Mouse (Mus musculus): ENCODE measurements around the gene Efhd2. TPM values are rescaled to one million over a fixed set of nuclear protein-coding genes. Genes with fewer than 3 reads are reported as not detected.

The Efhd2 gene
- polyA plus RNA-seq, 1 experiment from 2014 or later, result 38.5 TPM

DNA sequence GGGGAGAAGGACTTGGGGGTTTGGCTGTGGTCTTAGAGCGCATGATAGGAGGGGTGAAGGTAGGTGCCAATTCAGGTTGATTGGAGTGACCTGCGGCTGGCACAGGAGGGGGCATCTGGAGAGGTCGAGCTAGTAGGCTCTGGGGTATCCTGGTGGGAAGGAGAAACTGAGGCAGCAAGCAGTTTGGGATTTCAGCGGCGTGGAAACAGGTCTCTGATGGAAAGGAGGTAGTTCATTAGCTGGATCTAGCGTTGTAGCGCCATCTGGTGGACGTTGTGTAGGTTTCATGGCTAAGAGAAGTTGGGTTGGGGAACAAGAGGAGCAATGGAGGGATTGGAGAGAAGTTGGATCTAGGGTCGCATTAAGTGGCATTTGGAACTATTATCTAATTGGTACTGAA is 21.3 kb downstream of the Efhd2 start:
- Histone ChIP-seq H3K9me3 (replicated peaks; ENCODE audit: control insufficient read depth, low read length) (no peaks in the 10 kb centered on the region), H3K27ac (ENCODE audit: low read length) (no peak overlapping the region), H3K4me3 (ENCODE audit: low read depth, low read length) (no peak overlapping the region), H3K9ac (ENCODE audit: low read depth, low read length) (no peak overlapping the region), H3K4me2 (ENCODE audit: low read depth, low read length) (no peak overlapping the region), H3K27me3 (ENCODE audit: control insufficient read depth, insufficient read depth, low read depth, low read length) (no peaks in the 10 kb centered on the region), H3K36me3 (ENCODE audit: control insufficient read depth, insufficient read depth) (no peaks in the 10 kb centered on the region), H3K4me1 (ENCODE audit: control insufficient read depth, low read depth, low read length) (peaks cover 2% of the 10 kb centered on the region; the same call in 1 of the 2 replicates)
- WGBS (ENCODE audit: insufficient replicate concordance), result 52% methylated on average over 9 of the region's 9 CpGs
- ATAC-seq (ENCODE audit: low read depth), result no peak

DNA sequence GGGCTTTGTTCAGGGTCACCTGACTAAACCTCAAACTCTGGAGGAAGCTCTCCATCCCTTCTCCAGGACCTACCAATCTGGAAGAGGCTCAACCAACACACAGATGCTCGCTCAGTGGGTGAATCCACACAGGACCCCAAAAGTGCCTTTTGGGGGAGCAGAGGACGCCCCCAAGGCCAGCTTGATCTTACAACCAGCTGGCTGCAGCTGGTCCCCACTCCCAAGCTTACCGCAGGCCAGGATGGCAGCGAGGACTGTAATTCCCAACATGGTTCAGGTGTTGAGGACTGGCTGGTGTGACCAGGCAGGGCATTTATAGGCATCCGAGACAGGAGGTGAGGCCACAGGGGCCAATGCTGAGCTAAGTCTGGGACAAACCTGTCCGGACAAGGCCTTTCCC is 28.7 kb downstream of the Efhd2 start, which contains the start of gene Ctrc:
Gene Ctrc, minus strand, starts transcription at position 361 of the 400 bp plus-strand sequence.
- WGBS (ENCODE audit: insufficient replicate concordance), result 68% methylated on average over 6 of the region's 6 CpGs
- Histone ChIP-seq H3K27ac (ENCODE audit: low read length) (no peak within 1 kb of the TSS), H3K4me1 (ENCODE audit: control insufficient read depth, low read depth, low read length) (no peaks in the 10 kb centered on the region), H3K9me3 (replicated peaks; ENCODE audit: control insufficient read depth, low read length) (no peaks in the 10 kb centered on the region), H3K36me3 (ENCODE audit: control insufficient read depth, insufficient read depth) (no peaks in the 10 kb centered on the region), H3K27me3 (ENCODE audit: control insufficient read depth, insufficient read depth, low read depth, low read length) (no peaks in the 10 kb centered on the region), H3K9ac (ENCODE audit: low read depth, low read length) (no peak within 1 kb of the TSS), H3K4me3 (ENCODE audit: low read depth, low read length) (no peak within 1 kb of the TSS), H3K4me2 (ENCODE audit: low read depth, low read length) (no peak within 1 kb of the TSS)
- ATAC-seq (ENCODE audit: low read depth), result no peak

DNA sequence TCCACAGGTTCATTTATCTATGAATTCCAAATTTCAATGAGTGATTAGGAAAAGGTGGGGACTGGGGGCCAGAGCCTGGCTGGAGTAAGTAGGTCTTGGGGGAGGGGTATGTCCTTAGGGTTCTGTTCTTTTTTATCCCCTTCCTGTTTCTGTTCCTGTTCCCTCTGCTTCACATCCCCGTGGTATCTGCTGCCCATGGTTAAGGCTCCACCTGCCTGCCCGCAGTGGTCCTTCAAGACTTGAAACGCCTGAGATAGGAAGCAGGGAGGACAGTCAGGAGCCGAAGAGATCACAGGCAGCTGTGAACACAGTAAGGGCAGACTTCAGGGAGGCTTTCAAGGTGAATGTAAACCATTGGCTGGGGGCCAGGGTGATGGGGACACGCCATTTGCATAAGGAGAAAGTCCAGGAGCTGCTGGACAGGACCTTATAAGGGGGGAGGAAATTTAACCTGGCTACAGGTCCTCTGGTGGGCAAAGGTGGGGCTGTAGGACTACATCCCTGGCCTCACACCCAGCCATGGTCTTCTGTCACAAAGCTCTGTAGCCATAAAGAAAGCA is 40.1 kb downstream of the Efhd2 start:
- ATAC-seq (ENCODE audit: low read depth), result no peak
- Histone ChIP-seq H3K4me3 (ENCODE audit: low read depth, low read length) (no peak overlapping the region), H3K9ac (ENCODE audit: low read depth, low read length) (no peak overlapping the region), H3K4me1 (ENCODE audit: control insufficient read depth, low read depth, low read length) (no peaks in the 10 kb centered on the region), H3K36me3 (ENCODE audit: control insufficient read depth, insufficient read depth) (no peaks in the 10 kb centered on the region), H3K9me3 (replicated peaks; ENCODE audit: control insufficient read depth, low read length) (no peaks in the 10 kb centered on the region), H3K27ac (ENCODE audit: low read length) (no peak overlapping the region), H3K4me2 (ENCODE audit: low read depth, low read length) (no peak overlapping the region), H3K27me3 (ENCODE audit: control insufficient read depth, insufficient read depth, low read depth, low read length) (no peaks in the 10 kb centered on the region)
- WGBS (ENCODE audit: insufficient replicate concordance), result 33% methylated on average over 5 of the region's 5 CpGs

DNA sequence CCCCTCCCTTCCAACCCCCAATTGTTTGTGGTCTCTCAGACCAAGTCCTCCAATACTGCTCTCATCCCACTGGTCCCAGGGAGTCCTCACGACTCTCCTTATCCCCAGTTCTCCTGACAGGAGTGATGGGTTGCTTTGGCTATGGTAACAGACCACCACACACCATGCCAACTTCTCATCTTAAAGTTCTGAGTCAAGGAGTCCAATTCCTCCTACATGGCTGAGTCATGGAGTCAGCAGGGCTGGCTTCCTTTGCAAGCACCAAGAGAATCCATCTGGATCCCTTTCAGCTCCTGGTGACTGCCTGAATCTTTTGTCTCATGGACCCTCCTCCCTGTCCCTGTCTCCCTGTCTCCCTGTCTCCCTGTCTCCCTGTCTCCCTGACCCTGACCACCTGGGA is 40.8 kb downstream of the Efhd2 start:
- WGBS (ENCODE audit: insufficient replicate concordance), result 32% methylated on average over 1 of the region's 1 CpGs
- no peaks in the 10 kb centered on the region for H3K36me3 ChIP-seq (ENCODE audit: control insufficient read depth, insufficient read depth)
- H3K27me3 ChIP-seq (ENCODE audit: control insufficient read depth, insufficient read depth, low read depth, low read length), result no peaks in the 10 kb centered on the region
- no peaks in the 10 kb centered on the region for H3K9me3 ChIP-seq (replicated peaks; ENCODE audit: control insufficient read depth, low read length)
- ATAC-seq (ENCODE audit: low read depth), result no peak
- no peak overlapping the region for H3K4me2 ChIP-seq (ENCODE audit: low read depth, low read length)
- no peaks in the 10 kb centered on the region for H3K4me1 ChIP-seq (ENCODE audit: control insufficient read depth, low read depth, low read length)
- H3K9ac ChIP-seq (ENCODE audit: low read depth, low read length), result no peak overlapping the region
- H3K4me3 ChIP-seq (ENCODE audit: low read depth, low read length), result no peak overlapping the region
- H3K27ac ChIP-seq (ENCODE audit: low read length), result no peak overlapping the region

DNA sequence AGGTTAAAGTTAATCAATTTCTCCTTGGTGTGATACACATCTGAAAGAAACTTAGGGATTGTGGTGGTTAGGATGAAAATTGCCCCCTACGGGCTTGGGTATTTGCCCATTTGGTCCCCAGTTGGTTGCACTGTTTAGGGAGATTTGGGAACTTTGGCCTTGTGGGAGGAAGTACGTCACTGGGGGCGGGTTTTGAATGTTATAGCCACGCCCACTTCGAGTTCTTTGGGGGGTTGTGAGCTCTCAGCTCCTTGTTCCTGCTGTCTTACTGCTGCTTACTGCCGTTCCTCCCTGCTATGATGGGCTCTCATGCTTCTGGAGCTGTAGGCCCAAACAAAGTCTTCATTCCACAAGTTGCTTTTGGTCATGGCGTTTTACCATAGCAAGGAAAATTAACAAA is 43.4 kb downstream of the Efhd2 start:
- Histone ChIP-seq H3K4me3 (ENCODE audit: low read depth, low read length) (no peak overlapping the region), H3K27ac (ENCODE audit: low read length) (no peak overlapping the region), H3K4me1 (ENCODE audit: control insufficient read depth, low read depth, low read length) (no peaks in the 10 kb centered on the region), H3K9ac (ENCODE audit: low read depth, low read length) (no peak overlapping the region), H3K27me3 (ENCODE audit: control insufficient read depth, insufficient read depth, low read depth, low read length) (no peaks in the 10 kb centered on the region), H3K4me2 (ENCODE audit: low read depth, low read length) (no peak overlapping the region), H3K9me3 (replicated peaks; ENCODE audit: control insufficient read depth, low read length) (no peaks in the 10 kb centered on the region), H3K36me3 (ENCODE audit: control insufficient read depth, insufficient read depth) (no peaks in the 10 kb centered on the region)
- WGBS (ENCODE audit: insufficient replicate concordance), result 49% methylated on average over 7 of the region's 7 CpGs
- no peak for ATAC-seq (ENCODE audit: low read depth)

DNA sequence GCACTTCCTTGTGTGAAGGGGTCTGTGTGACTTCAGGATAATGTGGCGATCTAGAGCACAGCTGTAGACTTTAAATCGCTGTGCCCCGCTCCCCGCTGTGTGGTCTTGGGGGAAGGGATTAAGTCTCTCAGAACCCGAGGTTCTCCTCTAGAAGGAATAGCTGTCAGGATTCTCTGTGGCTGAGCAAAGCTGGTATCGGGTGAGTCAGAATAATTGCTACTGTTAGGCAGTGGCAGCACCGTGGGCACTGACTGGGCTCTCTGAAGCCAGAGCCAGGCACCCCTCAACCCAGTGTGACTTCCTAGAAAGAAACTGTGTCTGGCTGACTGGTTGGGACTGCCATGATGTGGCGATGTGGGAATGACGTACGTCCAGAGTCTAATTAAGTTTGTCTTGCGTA is 44.3 kb downstream of the Efhd2 start:
- Histone ChIP-seq H3K4me1 (ENCODE audit: control insufficient read depth, low read depth, low read length) (no peaks in the 10 kb centered on the region), H3K9ac (ENCODE audit: low read depth, low read length) (no peak overlapping the region), H3K9me3 (replicated peaks; ENCODE audit: control insufficient read depth, low read length) (no peaks in the 10 kb centered on the region), H3K4me3 (ENCODE audit: low read depth, low read length) (no peak overlapping the region), H3K36me3 (ENCODE audit: control insufficient read depth, insufficient read depth) (no peaks in the 10 kb centered on the region), H3K27me3 (ENCODE audit: control insufficient read depth, insufficient read depth, low read depth, low read length) (no peaks in the 10 kb centered on the region), H3K27ac (ENCODE audit: low read length) (no peak overlapping the region), H3K4me2 (ENCODE audit: low read depth, low read length) (no peak overlapping the region)
- ATAC-seq (ENCODE audit: low read depth), result no peak
- WGBS (ENCODE audit: insufficient replicate concordance), result 61% methylated on average over 11 of the region's 11 CpGs

DNA sequence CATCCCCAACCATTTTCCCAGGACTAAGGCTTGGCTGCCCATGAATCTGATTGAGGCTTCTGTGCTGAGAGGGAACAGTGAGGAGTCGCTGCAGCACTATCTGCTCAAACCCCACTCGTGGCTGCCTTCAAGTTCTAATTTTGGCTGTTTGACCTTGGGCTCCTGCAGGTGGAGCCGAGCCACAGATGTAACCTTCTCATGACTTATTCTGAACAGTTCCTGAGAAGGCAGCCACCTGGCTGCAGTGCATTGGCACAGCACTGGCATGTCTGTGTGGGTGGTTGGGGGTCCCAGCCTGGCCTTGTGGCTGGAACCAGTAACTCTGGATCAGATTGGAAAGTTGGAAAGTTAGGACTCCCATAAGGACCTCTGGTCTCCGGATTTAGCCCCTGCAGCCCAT is 46.5 kb downstream of the Efhd2 start:
- H3K9ac ChIP-seq (ENCODE audit: low read depth, low read length), result no peak overlapping the region
- H3K27me3 ChIP-seq (ENCODE audit: control insufficient read depth, insufficient read depth, low read depth, low read length), result no peaks in the 10 kb centered on the region
- H3K4me1 ChIP-seq (ENCODE audit: control insufficient read depth, low read depth, low read length), result no peaks in the 10 kb centered on the region; the same call in 1 of the 2 replicates
- no peaks in the 10 kb centered on the region for H3K9me3 ChIP-seq (replicated peaks; ENCODE audit: control insufficient read depth, low read length)
- H3K27ac ChIP-seq (ENCODE audit: low read length), result no peak overlapping the region
- no peak overlapping the region for H3K4me2 ChIP-seq (ENCODE audit: low read depth, low read length)
- no peak overlapping the region for H3K4me3 ChIP-seq (ENCODE audit: low read depth, low read length)
- no peak for ATAC-seq (ENCODE audit: low read depth)
- H3K36me3 ChIP-seq (ENCODE audit: control insufficient read depth, insufficient read depth), result no peaks in the 10 kb centered on the region
- 45% methylated on average over 4 of the region's 4 CpGs for WGBS (ENCODE audit: insufficient replicate concordance)

DNA sequence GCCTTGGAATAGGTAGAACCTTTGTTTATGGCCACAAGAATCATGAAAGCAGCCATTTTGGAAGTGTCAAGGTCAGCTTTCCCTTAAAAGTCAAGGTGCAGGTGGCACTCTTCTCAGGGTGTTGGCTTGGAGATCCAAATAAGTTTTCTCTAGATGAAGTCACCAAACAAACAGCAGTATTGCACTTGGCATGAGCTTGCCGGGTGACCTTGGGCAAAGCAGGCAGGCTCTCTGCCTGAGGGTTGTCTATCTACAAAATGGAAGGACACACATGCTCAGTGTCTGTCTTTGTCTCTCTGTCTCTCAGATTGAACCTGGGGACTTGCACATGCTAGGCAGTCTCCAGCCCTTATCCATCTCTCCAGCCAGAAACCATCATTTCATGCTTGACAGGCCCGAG is 47.3 kb downstream of the Efhd2 start:
- ATAC-seq (ENCODE audit: low read depth), result no peak
- Histone ChIP-seq H3K4me2 (ENCODE audit: low read depth, low read length) (no peak overlapping the region), H3K27me3 (ENCODE audit: control insufficient read depth, insufficient read depth, low read depth, low read length) (no peaks in the 10 kb centered on the region), H3K9me3 (replicated peaks; ENCODE audit: control insufficient read depth, low read length) (no peaks in the 10 kb centered on the region), H3K9ac (ENCODE audit: low read depth, low read length) (no peak overlapping the region), H3K27ac (ENCODE audit: low read length) (no peak overlapping the region), H3K4me1 (ENCODE audit: control insufficient read depth, low read depth, low read length) (peaks cover 4% of the 10 kb centered on the region), H3K36me3 (ENCODE audit: control insufficient read depth, insufficient read depth) (no peaks in the 10 kb centered on the region), H3K4me3 (ENCODE audit: low read depth, low read length) (no peak overlapping the region)
- 64% methylated on average over 2 of the region's 2 CpGs for WGBS (ENCODE audit: insufficient replicate concordance)

DNA sequence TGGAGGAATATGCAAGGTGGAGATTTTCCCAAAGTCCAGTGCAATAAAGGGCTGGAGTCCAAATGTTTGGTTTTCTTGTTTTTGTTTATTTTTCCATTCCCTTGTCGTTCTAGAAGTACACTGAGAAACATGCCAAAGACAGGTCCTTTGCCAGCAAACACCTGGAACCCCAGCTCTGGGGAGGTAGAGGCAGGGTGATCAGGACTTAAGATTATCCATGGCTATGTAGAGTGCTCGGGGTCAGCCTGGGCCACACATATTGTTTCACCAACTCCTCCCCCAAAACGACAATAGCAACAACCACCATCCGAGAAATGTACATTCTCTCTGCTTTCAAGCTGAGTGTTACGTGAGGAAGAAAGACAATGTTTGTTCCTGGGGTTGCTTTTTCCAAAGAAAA is 48.7 kb downstream of the Efhd2 start, which contains the start of gene Cela2a:
Gene Cela2a, minus strand, starts transcription at position 101 of the 400 bp plus-strand sequence.
- no peak for ATAC-seq (ENCODE audit: low read depth)
- 46% methylated on average over 5 of the region's 5 CpGs for WGBS (ENCODE audit: insufficient replicate concordance)

More for the DNA sequence above, 48.7 kb downstream of the Efhd2 start, which contains the start of gene Cela2a:
- H3K4me3 ChIP-seq (ENCODE audit: low read depth, low read length), result no peak within 1 kb of the TSS
- H3K9me3 ChIP-seq (replicated peaks; ENCODE audit: control insufficient read depth, low read length), result no peaks in the 10 kb centered on the region
- no peak within 1 kb of the TSS for H3K9ac ChIP-seq (ENCODE audit: low read depth, low read length)
- no peaks in the 10 kb centered on the region for H3K36me3 ChIP-seq (ENCODE audit: control insufficient read depth, insufficient read depth)
- peaks cover 4% of the 10 kb centered on the region for H3K4me1 ChIP-seq (ENCODE audit: control insufficient read depth, low read depth, low read length)
- H3K27ac ChIP-seq (ENCODE audit: low read length), result no peak within 1 kb of the TSS
- no peaks in the 10 kb centered on the region for H3K27me3 ChIP-seq (ENCODE audit: control insufficient read depth, insufficient read depth, low read depth, low read length)
- no peak within 1 kb of the TSS for H3K4me2 ChIP-seq (ENCODE audit: low read depth, low read length)

Measured in liver, embryonic 16.5 days (tissue).